Mouse (Mus musculus) Patski (cell line): Measurements from ENCODE around the gene Gm10337. TPM values are rescaled to one million over a fixed set of nuclear protein-coding genes. Genes with fewer than 3 reads are reported as not detected.
A peak's percentile ranks its signal among the peaks of the same experiment; 100 is the strongest.

Source experiments
- ATAC-seq: fragments of 100-300 bp; one replicate; pipeline ENCODE4 v1.8.0; 2021
- CTCF ChIA-PET: fragments of 350-600 bp; sonication (Branson Sonifier 250); formaldehyde crosslinking; loops from one replicate; lab custom pipeline; 2022; ENCODE audit warnings: inconsistent platforms; lab: Charles Lee
- POLR2A ChIA-PET: fragments of 350-600 bp; sonication (Branson Sonifier 250); formaldehyde crosslinking; loops from one replicate; lab custom pipeline; 2022; ENCODE audit warnings: antibody characterized with exemption, inconsistent platforms; lab: Charles Lee
- DNase-seq: peaks from one replicate; pipeline ENCODE4 v3.0.0-alpha.2; 2011; ENCODE audit warnings: low read depth, low spot score
- H3K27me3 ChIP-seq: fragments of 371-371 bp; one replicate; pipeline ENCODE4 v1.5.1; 2021
- CTCF ChIP-seq: fragments of 100-300 bp; IDR thresholded peaks from one replicate; pipeline ENCODE4 v1.5.1; 2021
- in situ Hi-C: fragments of 300-500 bp; cut with MboI; formaldehyde crosslinking; loops from 3 replicates; pipeline ENCODE4 v1.11.1; 2018; ENCODE audit warnings: low pct_unique_long_range_greater_than_20kb, mixed read lengths
- polyA plus RNA-seq: library from polyadenylated mRNA; unstranded; gene quantifications from one replicate; pipeline ENCODE4 v1.2.3, GENCODE M21; 2021

Gene Gm10337
- polyA plus RNA-seq, 1 experiment from 2014 or later: 3.6 TPM

DNA sequence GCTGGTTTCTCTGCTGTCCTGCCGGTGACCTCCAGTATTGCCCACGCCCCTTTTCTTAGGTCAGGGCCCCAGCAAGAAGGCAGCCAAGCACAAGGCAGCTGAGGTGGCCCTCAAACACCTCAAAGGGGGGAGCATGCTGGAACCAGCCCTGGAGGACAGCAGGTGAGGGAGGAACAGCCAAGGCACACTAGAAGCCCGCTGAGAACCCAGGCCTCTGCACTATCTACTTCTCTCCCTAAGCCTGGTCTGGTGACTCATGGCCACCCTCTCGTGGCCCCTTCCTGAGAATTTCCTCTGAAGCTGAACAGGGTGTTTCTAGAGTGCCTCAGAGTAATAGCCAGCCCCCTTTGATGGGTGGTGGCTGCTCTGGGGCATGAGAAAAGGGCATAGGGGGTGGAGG, 16.9 kb downstream of the Gm10337 start:
- ATAC-seq (no peak), DNase-seq (no peak)
- POLR2A ChIA-PET: interaction anchor here (0.5 kb wide), 1 partner anchor 90 kb away, joined by 6 read pairs; no protein-coding TSS in a partner anchor
- TF ChIP-seq CTCF: no peak
- H3K27me3 ChIP-seq: no peaks in the 10 kb centered on the region
- in situ Hi-C loops: no loop called here
- CTCF ChIA-PET: interaction anchor here (1.3 kb wide), 1 partner anchor 9 kb away, joined by 4 read pairs; no protein-coding TSS in a partner anchor

DNA sequence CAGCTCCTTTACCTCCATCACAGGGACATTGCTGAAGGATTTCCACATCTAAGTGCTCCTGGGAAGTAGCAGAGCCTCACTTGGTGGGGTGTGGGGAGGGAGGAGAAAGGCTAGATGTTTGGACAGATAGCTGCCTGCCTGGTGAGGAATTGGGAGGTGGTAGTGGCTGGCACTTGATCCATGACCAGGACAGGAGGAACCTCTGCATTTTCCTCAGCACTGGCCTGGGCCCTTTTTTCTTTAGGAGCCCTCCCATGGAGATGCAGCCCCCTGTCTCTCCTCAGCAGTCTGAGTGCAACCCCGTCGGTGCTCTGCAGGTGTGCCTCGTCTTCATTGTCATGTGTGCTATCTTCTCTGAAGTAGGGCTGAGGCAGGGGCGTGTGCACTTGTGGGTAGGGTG, 18.0 kb downstream of the Gm10337 start:
- ATAC-seq (no peak), DNase-seq (no peak)
- no peaks in the 10 kb centered on the region for H3K27me3 ChIP-seq
- CTCF ChIA-PET: interaction anchor here (0.6 to 1.3 kb wide), 2 partner anchors 8 to 51 kb away, joined by 3 to 4 read pairs; partner anchors contain the start of gene Pcbp2
- no peak for TF ChIP-seq CTCF
- POLR2A ChIA-PET: interaction anchor here (1.0 kb wide), 1 partner anchor 50 kb away, joined by 3 read pairs; no protein-coding TSS in a partner anchor
- in situ Hi-C loops: no loop called here

DNA sequence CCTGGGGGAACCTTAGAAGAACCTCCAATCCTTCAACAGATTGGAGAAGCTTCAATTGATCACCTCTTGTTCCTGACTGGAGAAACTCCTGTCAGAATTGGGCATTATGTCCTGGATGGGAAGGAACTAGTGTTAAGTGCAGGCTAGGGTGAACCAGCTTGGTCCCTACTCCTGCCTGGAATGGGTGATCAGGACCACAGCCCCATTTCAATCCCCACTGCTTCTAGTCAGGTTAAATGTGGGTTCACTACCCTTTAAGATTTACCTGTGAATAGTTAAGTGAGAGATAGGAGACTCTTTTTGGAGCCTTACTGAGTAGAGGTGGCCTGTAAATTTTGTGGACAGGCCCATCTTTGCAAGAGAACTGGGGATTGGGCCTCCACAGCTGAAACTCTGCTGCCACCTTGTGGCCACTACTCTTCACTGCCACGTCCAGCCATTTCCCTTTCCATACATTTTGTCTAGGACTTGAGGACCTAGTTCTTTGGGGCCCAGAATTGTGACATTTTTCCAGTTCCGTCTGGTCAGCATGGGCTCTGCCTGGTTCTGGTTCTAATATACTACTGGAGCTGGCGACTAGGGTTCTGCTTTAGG, 21.5 kb downstream of the Gm10337 start, which contains the start of gene Npff:
Gene Npff (minus strand): TSS at position 51 of the 594 bp plus-strand sequence.
- ATAC-seq (peak; percentile 40), DNase-seq (no peak)
- H3K27me3 ChIP-seq: no peaks in the 10 kb centered on the region
- POLR2A ChIA-PET: interaction anchor here (0.6 to 1.1 kb wide), 5 partner anchors 11 to 102 kb away, joined by 3 to 7 read pairs (median 3); no protein-coding TSS in a partner anchor
- CTCF ChIA-PET: interaction anchor here (0.7 to 2.0 kb wide), 18 partner anchors 8 to 143 kb away, joined by 3 to 12 read pairs (median 4); partner anchors contain the start of genes Gm10337, Map3k12 and Pcbp2
- no peak for TF ChIP-seq CTCF
- in situ Hi-C loops: no loop called here

DNA sequence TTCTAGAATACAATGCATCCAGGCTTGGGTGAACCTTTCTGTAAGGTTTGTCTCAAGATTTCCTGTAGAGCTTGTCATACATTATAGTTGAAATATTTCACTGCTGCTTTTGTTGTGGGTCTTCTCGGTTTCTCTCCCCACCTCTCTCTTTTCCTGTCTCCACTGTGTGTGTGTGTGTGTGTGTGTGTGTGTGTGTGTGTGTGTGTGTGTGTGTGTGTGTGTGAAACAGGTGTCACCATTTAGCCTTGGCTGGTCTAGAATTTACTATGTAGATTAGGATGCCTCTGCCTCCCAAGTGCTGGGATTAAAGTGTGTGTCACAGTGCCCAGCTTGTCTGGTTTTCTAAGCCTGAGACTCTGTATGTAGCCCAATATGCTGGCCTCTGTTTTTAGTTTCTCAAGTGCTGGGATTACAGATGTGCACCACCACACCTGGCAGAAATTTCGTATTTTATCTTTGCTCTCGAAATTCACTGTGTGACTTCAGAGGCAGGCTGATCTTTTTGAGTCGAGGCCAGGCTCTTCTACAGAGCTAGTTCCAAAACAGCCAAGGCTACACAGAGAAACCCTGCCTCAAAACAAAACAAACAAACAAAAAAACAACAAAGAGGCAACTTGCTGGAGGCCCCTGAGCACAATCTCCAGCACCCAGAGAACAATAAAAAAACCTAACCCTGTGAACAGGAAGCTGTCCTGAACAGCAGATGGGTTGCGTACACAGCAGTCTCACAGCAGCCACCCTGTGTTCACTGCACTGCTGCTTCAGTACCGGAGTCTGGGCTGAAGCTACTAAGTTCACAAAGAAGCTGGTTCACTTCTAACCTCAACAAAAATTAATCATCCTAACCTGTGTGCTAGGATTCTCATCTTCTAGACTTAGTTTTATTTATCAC, 22.8 kb downstream of the Gm10337 start:
- POLR2A ChIA-PET: interaction anchor here (0.7 to 1.1 kb wide), 2 partner anchors 55 to 66 kb away, joined by 3 to 4 read pairs; no protein-coding TSS in a partner anchor

DNA sequence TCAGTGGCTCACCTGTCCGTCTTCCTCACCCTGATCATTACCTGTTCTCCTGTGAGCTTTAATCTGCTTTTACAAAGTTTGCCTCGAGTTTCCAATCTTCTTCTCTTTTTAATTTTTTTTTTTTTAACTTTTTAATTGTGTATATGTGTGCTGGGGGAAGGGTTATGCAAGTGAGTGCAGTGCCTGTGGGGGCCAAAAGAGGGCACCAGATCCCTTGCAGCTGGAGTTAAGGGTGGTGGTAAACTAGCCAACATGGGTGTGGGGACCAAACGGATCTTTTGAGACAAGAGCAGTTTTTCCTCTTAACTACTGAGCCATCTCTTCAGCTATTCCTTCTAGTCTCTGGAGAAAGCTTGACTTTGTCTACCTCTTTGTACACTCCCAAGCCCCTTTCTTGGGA, 24.4 kb downstream of the Gm10337 start:
- DNase-seq (no peak), ATAC-seq (no peak)
- H3K27me3 ChIP-seq: no peaks in the 10 kb centered on the region
- CTCF ChIA-PET: interaction anchor here (1.2 to 2.0 kb wide), 3 partner anchors 9 to 143 kb away, joined by 5 to 9 read pairs (median 7); partner anchors contain the start of gene Tarbp2
- in situ Hi-C loops: no loop called here
- peak; percentile 68 for TF ChIP-seq CTCF
- POLR2A ChIA-PET: interaction anchor here (0.7 kb wide), 1 partner anchor 25 kb away, joined by 3 read pairs; no protein-coding TSS in a partner anchor

More for the DNA sequence above, 22.8 kb downstream of the Gm10337 start:
- in situ Hi-C loops: no loop called here
- ATAC-seq (no peak), DNase-seq (no peak)
- CTCF ChIA-PET: interaction anchor here (1.0 to 2.0 kb wide), 8 partner anchors 8 to 62 kb away, joined by 3 to 12 read pairs (median 8); partner anchors contain the start of gene Pcbp2
- no peaks in the 10 kb centered on the region for H3K27me3 ChIP-seq
- no peak for TF ChIP-seq CTCF

DNA sequence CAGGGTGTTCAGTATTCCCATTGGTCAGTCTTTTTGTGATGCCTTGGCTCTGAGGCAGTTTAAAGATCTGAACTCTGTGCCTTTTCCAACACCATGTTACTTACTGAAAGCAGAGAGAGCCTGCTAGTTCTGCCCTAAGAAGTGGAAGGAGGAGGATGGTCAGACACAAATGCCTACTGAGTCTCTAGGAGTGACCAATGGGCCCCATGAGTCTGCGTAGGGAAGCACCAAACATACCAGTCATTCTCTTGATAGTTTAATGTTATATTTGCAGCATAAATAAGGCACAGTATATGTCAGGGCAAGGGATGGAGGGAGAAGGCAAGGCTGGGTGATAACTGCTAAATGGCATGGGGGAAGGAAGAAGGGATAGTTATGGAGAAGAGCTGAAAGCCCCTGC, 24.9 kb downstream of the Gm10337 start:
- CTCF ChIA-PET: interaction anchor here (1.2 to 2.0 kb wide), 3 partner anchors 7 to 142 kb away, joined by 4 to 9 read pairs (median 5); partner anchors contain the start of gene Tarbp2
- no peak for TF ChIP-seq CTCF

DNA sequence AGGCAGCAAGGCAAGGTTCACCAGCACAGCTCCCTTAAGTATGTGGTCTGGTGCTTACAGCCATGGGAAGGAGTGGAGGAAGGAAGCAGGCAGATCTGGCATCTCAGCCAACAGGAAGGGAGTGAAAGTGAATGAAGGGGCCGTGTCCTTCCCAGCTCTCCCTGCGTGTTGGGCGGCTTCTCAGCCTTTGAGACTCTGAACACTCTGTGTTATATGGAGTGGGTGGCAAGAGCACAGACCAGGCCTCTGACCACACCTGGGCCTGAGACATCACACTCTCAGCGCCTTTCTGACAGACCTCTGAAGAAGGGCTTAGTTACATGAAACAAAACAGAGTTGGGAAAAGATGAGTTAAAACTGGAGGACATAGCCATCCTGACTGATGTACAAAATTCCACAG, 27.0 kb downstream of the Gm10337 start:
- TF ChIP-seq CTCF: no peak
- no peaks in the 10 kb centered on the region for H3K27me3 ChIP-seq
- POLR2A ChIA-PET: no interaction called here
- in situ Hi-C loops: no loop called here
- ATAC-seq (no peak), DNase-seq (no peak)
- CTCF ChIA-PET: interaction anchor here (0.6 kb wide), 1 partner anchor 37 kb away, joined by 3 read pairs; no protein-coding TSS in a partner anchor

More for the DNA sequence above, 24.9 kb downstream of the Gm10337 start:
- no peaks in the 10 kb centered on the region for H3K27me3 ChIP-seq
- ATAC-seq: no peak
- POLR2A ChIA-PET: interaction anchor here (0.7 kb wide), 1 partner anchor 24 kb away, joined by 3 read pairs; no protein-coding TSS in a partner anchor
- in situ Hi-C loops: no loop called here
- DNase-seq: no peak

DNA sequence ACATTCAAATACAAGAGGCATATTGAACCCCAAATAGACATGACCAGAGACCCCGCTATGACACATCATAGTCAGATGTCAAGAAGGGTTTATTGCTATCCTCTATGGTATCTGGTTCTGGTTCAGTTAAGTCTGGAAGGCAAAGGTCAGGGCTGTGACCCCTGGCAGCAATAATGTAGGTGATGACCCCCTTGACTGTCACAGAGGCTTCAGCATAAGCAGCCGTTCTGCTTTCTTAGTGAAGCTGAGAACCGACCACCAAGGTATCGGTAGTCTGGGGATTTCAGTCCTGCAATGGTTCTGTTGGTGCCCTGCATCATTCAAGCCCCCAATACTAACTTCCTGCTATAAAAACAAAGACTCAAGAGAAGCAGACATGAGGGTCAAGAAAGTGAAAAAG, 28.1 kb downstream of the Gm10337 start:
- CTCF ChIA-PET: no interaction called here
- in situ Hi-C loops: no loop called here
- DNase-seq (no peak), ATAC-seq (no peak)
- POLR2A ChIA-PET: interaction anchor here (1.1 kb wide), 1 partner anchor 20 kb away, joined by 4 read pairs; no protein-coding TSS in a partner anchor
- no peaks in the 10 kb centered on the region for H3K27me3 ChIP-seq
- TF ChIP-seq CTCF: no peak

DNA sequence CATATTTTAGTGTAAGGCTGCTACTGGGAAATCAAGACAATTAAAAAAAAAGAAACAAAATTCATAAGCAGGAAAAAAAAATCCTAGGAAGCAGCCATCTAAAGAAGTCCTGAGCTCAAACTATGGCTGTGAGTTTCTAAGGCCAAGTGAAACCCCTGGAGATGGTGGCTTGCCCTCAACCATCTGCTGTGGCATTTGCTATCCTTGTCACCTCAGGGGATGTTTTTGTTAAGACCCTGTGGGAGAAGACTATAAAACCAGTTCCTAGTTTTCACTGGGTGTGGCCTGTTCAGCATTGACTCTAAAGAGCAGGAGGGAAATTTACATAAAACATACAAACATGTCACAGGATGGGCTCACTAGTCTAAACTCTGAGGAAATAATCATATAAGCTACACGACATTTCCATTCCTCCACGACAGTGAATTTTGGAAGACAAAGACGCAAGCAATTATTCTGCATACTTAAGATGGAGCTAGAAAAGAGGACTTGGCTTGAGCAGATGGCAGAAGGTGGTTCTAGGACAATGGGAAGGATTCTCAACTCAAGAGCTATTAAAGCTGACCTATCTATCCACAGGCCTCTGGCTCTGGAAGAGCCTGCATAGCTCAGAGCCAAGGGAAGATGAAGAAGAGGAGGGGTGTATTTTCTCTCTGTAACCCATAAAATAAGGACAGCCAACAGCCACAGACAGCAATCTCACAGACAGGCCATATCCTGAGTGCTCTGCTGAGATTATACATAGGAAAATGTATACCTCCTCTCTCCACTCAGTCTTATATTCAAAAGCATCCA, 28.8 kb downstream of the Gm10337 start:
- no peak for ATAC-seq
- CTCF ChIA-PET: no interaction called here

More for the DNA sequence above, 28.8 kb downstream of the Gm10337 start:
- POLR2A ChIA-PET: interaction anchor here (1.1 kb wide), 1 partner anchor 20 kb away, joined by 4 read pairs; no protein-coding TSS in a partner anchor
- DNase-seq: no peak
- in situ Hi-C loops: no loop called here
- no peak for TF ChIP-seq CTCF
- H3K27me3 ChIP-seq: no peaks in the 10 kb centered on the region
